Mouse (Mus musculus) kidney, adult 2 months (tissue): ENCODE data around the gene Pcbp2.

Experiments
- CTCF ChIP-seq: fragments of 200-500 bp; conservative IDR thresholded peaks from 2 replicates; pipeline ENCODE4 v1.5.1; 2011; ENCODE audit warnings: low read depth, mild to moderate bottlenecking, control low read depth, low read length, moderate library complexity, mixed read lengths; ENCODE audit not compliant: insufficient read depth, insufficient read length
- POLR2A ChIP-seq: fragments of 200-500 bp; IDR thresholded peaks from one replicate; pipeline ENCODE4 v1.6.1; 2011; ENCODE audit warnings: low read depth, low read length, control low read depth

GRCm38 (mm10) chr15:102521480-102521879 lies 51.1 kb downstream of the Pcbp2 start:
- TF ChIP-seq CTCF, result no peak
- TF ChIP-seq POLR2A, result no peak
